Mouse (Mus musculus) kidney, postnatal 0 days (tissue): ENCODE measurements around the gene Pcbd2. TPM values are rescaled to one million over a fixed set of nuclear protein-coding genes. Genes with fewer than 3 reads are reported as not detected.

ENCODE experiments used
- ATAC-seq: fragments of 200-750 bp; cut with Nextera tagmentation; replicated peaks from 2 replicates; pipeline ENCODE4 v1.8.0; 2017; ENCODE audit warnings: low read depth, moderate number of reproducible peaks, moderate TSS enrichment, moderate library complexity; ENCODE audit not compliant: low FRiP score
- DNase-seq: peaks from one replicate; pipeline ENCODE4 v3.0.0-alpha.2; 2016; ENCODE audit warnings: low spot score
- H3K27ac ChIP-seq: fragments of 300-500 bp; sonication (generic); 2 replicates; pipeline ENCODE4 v1.5.1; 2014; ENCODE audit warnings: mild to moderate bottlenecking
- H3K27me3 ChIP-seq: fragments of 300-500 bp; sonication (generic); 2 replicates; pipeline ENCODE4 v1.6.1; 2014; ENCODE audit warnings: low read length, mixed read lengths; ENCODE audit not compliant: insufficient read depth
- H3K36me3 ChIP-seq: fragments of 300-500 bp; sonication (generic); 2 replicates; pipeline ENCODE4 v1.6.1; 2014; ENCODE audit warnings: low read length, mixed read lengths; ENCODE audit not compliant: insufficient read depth
- H3K4me1 ChIP-seq: fragments of 300-500 bp; sonication (generic); replicated peaks from 2 replicates; pipeline ENCODE4 v1.6.1; 2014; ENCODE audit warnings: antibody characterized with exemption, low read length, mixed read lengths; ENCODE audit not compliant: insufficient read depth
- H3K4me2 ChIP-seq: fragments of 300-500 bp; sonication (generic); 2 replicates; pipeline ENCODE4 v1.6.1; 2014; ENCODE audit warnings: mild to moderate bottlenecking, low read length, moderate library complexity, mixed read lengths
- H3K4me3 ChIP-seq: fragments of 300-500 bp; sonication (generic); replicated peaks from 2 replicates; pipeline ENCODE4 v1.5.1; 2014; ENCODE audit warnings: low read depth, low read length
- H3K9ac ChIP-seq: fragments of 300-500 bp; sonication (generic); 2 replicates; pipeline ENCODE4 v1.6.1; 2014; ENCODE audit warnings: low read depth, low read length
- H3K9me3 ChIP-seq: fragments of 300-500 bp; sonication (generic); replicated peaks from 2 replicates; pipeline ENCODE4 v1.6.1; 2016; ENCODE audit warnings: low read length, inconsistent platforms, mixed read lengths
- CTCF ChIP-seq: IDR thresholded peaks from 2 replicates; pipeline ENCODE4 v1.5.1; 2016; ENCODE audit warnings: antibody characterized with exemption, low read depth, mild to moderate bottlenecking, moderate library complexity
- WGBS: fragments of 180-500 bp; shearing (Covaris S2); extraction: QIAGEN DNeasy Blood & Tissue Kit; methylation state at CpG from one replicate; pipeline ENCODE4 v1.1.7; 2014; 5-methylcytosine and 5-hydroxymethylcytosine counted together
- polyA plus RNA-seq: library from polyadenylated mRNA; unstranded; fragments of >200 nt; fragmentation: Nextera tagmentation; extraction: Ambion mirVana; gene quantifications from 2 replicates; pipeline ENCODE4 v1.2.1, GENCODE M21; 2015

Pcbd2 gene
- polyA plus RNA-seq, 1 experiment from 2014 or later: 68.5 TPM

DNA sequence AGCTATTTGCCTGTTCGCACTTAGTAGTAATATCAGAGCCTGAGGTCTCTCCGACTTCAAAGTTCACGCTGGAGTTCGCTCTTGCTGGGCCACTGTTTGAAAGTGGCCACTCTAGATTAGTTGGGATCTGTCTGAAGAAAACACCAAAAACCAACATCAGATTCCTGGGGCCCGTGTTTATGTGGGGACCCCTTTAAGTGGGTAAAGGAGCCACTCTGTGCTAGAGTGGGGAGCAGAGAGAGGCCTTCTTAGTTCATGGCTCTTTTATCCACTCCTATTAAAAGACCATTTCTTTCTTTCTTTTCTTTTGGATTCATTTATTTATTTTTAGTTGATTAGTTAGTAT is 12.0 kb upstream of the Pcbd2 start:
- 0 out of 2 replicates have a peak, but pooled peaks cover 7% of the 10 kb centered on the region for H3K36me3 ChIP-seq
- H3K4me3 ChIP-seq: peak overlapping the region; percentile 94
- peak overlapping the region; percentile 77 for H3K4me2 ChIP-seq
- no peak for DNase-seq
- 0 out of 2 replicates have a peak, but pooled peaks cover 3% of the 10 kb centered on the region for H3K4me1 ChIP-seq
- peak overlapping the region; percentile 91 for H3K27ac ChIP-seq
- WGBS: 2% methylated on average over 5 of the region's 5 CpGs
- no peak for TF ChIP-seq CTCF
- H3K27me3 ChIP-seq: no peaks in the 10 kb centered on the region
- no peak for ATAC-seq
- H3K9me3 ChIP-seq: no peaks in the 10 kb centered on the region
- H3K9ac ChIP-seq: peak overlapping the region; percentile 98

GRCm38 (mm10) chr13:55715908-55716510 is 11.2 kb upstream of the Pcbd2 start:
- H3K4me1 ChIP-seq: 0 out of 2 replicates have a peak, but pooled peaks cover 3% of the 10 kb centered on the region
- H3K27ac ChIP-seq: no peak overlapping the region
- H3K36me3 ChIP-seq: 0 out of 2 replicates have a peak, but pooled peaks cover 8% of the 10 kb centered on the region
- no peak for ATAC-seq
- no peak overlapping the region for H3K4me2 ChIP-seq
- H3K9ac ChIP-seq: 0 out of 2 replicates have a peak overlapping the region, but pooled peaks have one; percentile 98
- TF ChIP-seq CTCF: no peak
- H3K9me3 ChIP-seq: no peaks in the 10 kb centered on the region
- WGBS: 83% methylated on average over 7 of the region's 7 CpGs
- no peak overlapping the region for H3K4me3 ChIP-seq
- H3K27me3 ChIP-seq: no peaks in the 10 kb centered on the region
- DNase-seq: no peak

- 82% methylated on average over 8 of the region's 8 CpGs for WGBS
- H3K36me3 ChIP-seq: peaks cover 21% of the 10 kb centered on the region; the same call in 1 of the 2 replicates
- no peak for TF ChIP-seq CTCF
- no peak overlapping the region for H3K4me3 ChIP-seq
- H3K9ac ChIP-seq: no peak overlapping the region
- no peak for DNase-seq
- no peaks in the 10 kb centered on the region for H3K4me1 ChIP-seq
- ATAC-seq: no peak
- H3K4me2 ChIP-seq: no peak overlapping the region
- H3K27me3 ChIP-seq: no peaks in the 10 kb centered on the region
- no peak overlapping the region for H3K27ac ChIP-seq
- no peaks in the 10 kb centered on the region for H3K9me3 ChIP-seq
Measured at GRCm38 (mm10) chr13:55721516-55721915, 5.7 kb upstream of the Pcbd2 start.

DNA sequence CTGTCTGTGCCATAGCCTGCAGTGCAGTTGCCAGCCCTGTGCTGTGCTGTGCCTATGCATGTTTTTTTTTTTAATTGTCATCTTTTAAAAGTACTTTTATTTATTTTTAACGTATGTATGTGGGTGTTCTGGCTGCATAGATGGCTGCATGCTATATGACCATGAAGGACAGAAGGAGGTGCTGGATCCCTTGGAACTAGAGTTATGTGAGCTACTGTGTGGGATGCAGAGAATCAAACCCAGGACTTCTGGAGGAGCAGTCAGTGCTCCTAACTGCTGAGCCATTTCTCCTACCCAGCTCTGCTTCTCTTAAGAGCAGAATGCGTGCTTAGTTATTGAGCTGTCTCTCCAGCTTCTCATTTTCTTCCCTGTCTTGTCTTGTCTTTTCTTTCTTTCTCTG is 5.2 kb upstream of the Pcbd2 start:
- no peak for TF ChIP-seq CTCF
- no peak for ATAC-seq
- H3K9me3 ChIP-seq: no peaks in the 10 kb centered on the region
- no peak overlapping the region for H3K27ac ChIP-seq
- peaks cover 21% of the 10 kb centered on the region; the same call in 1 of the 2 replicates for H3K36me3 ChIP-seq
- H3K4me2 ChIP-seq: no peak overlapping the region
- no peak overlapping the region for H3K4me3 ChIP-seq
- no peaks in the 10 kb centered on the region for H3K27me3 ChIP-seq
- H3K4me1 ChIP-seq: no peaks in the 10 kb centered on the region
- 92% methylated on average over 2 of the region's 2 CpGs for WGBS
- H3K9ac ChIP-seq: no peak overlapping the region
- no peak for DNase-seq

DNA sequence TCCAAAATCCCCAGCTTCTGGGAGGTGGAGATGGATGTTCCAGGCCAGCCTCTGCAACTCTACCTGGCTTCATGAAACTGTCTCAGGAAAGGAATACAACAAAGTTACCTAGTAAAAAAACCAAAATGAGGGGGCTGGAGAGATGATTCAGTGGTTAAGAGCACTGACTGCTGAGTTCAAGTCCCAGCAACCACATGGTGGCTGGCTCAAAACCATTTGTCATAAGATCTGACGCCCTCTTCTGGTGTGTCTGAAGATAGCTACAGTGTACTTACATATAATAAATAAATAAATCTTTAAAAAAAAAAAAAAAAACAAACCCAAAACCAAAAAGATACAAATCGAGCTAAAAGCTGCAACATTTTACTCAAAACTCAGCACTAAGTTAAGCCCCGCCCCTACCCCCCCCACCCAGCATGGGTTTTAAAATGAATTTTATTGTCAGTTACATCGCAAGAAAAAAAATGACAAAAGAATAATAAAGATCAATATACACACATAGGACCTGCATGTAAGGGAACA is 509 bp upstream of the Pcbd2 start:
- H3K27ac ChIP-seq: peak overlapping the region; percentile 94
- peak overlapping the region; percentile 64 for H3K4me3 ChIP-seq
- no peaks in the 10 kb centered on the region for H3K4me1 ChIP-seq
- peak; percentile 42 for TF ChIP-seq CTCF
- DNase-seq: no peak
- H3K27me3 ChIP-seq: no peaks in the 10 kb centered on the region
- H3K9ac ChIP-seq: peak overlapping the region; percentile 65
- peak overlapping the region; percentile 83 for H3K4me2 ChIP-seq
- ATAC-seq: no peak
- no peaks in the 10 kb centered on the region for H3K9me3 ChIP-seq
- peaks cover 9% of the 10 kb centered on the region; the same call in 1 of the 2 replicates for H3K36me3 ChIP-seq
- WGBS: 5% methylated on average over 4 of the region's 4 CpGs

GRCm38 (mm10) chr13:55727839-55728238 is 671 bp downstream of the Pcbd2 start:
- WGBS: 1% methylated on average over 19 of the region's 19 CpGs
- Histone ChIP-seq H3K27me3 (no peaks in the 10 kb centered on the region), H3K36me3 (0 out of 2 replicates have a peak, but pooled peaks cover 6% of the 10 kb centered on the region), H3K9ac (peak overlapping the region; percentile 65), H3K4me3 (peak overlapping the region; percentile 64), H3K9me3 (no peaks in the 10 kb centered on the region), H3K27ac (peak overlapping the region; percentile 94), H3K4me2 (peak overlapping the region; percentile 83), H3K4me1 (no peaks in the 10 kb centered on the region)
- DNase-seq: peak; percentile 96
- peak; percentile 71 for TF ChIP-seq CTCF
- ATAC-seq: peak; percentile 52
